Mouse (Mus musculus): ENCODE data around the gene Slc23a3.

Gene Slc23a3

DNA sequence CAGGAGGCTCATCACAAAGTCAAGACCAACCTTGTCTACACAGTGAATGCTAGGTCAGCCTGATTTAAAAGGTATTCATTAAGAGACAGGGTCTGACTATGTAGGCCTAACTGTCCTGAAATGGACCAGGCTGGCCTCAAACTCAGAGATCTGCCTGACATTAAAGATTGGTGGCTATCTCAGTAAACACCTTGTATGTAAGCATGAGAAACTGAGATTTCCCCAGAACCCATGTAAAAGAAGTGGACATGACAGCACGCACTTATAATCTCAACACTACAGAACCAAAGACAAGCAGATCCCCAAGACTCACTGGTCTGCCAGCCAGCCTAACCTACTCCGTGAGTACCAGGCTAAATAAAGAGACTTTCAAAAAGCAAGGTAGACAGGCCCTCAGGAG, 4.8 kb upstream of the Slc23a3 start:
- DNase-seq (ENCODE audit: low spot score): no peak

- DNase-seq (ENCODE audit: low spot score): no peak
Measured at GRCm38 (mm10) chr1:75136730-75137129, 3.0 kb upstream of the Slc23a3 start.

- no peak for DNase-seq (ENCODE audit: low spot score)
Measured at GRCm38 (mm10) chr1:75136293-75136692, 2.6 kb upstream of the Slc23a3 start.

DNA sequence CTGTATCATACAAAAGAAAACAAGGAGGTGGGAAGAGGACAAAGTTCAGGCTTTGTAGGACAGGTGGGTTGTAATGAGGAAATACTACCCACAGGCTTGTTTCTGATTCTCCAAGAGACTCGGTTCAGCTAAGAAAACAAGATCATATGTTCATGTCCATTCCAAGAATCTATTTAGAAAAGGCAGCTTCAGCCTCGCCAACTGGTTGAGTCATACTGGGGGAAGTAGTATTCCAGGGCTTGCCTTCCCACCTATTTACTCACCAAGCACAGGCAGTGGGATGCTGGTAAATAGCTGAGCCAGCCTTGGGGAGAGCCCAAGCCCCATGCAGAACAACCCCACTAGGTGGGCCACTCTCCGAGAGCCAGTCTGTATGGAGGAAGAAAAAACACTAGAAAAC, 5.0 kb downstream of the Slc23a3 start:
- DNase-seq (ENCODE audit: low spot score): no peak

- DNase-seq (ENCODE audit: low spot score): no peak
Measured at GRCm38 (mm10) chr1:75125418-75125817, 8.3 kb downstream of the Slc23a3 start.

DNA sequence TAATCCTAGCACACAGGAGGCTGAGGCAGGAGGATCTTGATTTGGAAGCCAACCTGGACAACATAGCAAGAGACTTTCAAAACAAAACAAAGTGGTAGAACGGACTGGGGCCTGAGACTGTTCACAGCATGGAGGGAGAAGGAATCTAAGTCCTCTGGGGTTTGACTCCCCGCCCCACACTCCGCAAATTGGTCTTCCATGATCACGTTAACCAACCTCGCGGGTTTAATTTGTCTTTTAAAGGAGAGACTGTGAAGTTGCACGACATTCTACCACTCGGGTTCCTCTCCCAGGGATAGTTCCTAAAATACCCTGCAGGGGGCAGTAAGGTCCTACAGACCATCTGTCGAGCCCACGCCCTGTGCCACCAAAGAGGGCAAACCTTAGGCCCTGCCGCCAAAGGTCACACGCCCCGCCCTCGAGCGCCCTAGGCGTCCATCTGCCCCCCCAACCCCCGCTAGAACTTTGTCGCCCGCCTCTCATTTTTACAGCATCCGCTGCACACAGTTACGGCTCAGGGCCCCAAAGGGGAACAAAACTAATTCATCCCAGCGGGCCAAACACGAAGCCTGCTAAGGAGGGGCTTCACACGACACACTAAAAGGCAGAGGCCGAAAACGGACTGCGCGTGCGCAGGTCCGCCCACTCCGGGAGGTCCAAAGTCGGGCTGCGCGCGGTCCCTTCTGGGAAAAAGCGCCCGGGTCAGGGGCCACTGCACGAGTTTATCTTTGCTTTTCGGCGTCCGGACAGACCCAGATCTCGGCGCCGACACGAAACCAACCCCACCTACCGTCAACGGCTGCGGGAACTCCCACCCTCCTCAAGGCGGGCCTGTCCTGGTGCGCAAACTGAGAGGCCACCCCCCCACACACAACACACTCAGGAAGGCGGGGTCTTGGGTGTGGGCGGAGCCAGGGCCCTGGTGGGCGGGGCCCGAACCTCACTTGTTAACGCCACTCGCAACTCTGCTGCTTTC, 9.1 kb downstream of the Slc23a3 start, which contains the start of gene Nhej1:
Nhej1 (minus strand) TSS at position 855 of the 976 bp plus-strand sequence.
- DNase-seq (ENCODE audit: low spot score): peak; percentile 91

DNA sequence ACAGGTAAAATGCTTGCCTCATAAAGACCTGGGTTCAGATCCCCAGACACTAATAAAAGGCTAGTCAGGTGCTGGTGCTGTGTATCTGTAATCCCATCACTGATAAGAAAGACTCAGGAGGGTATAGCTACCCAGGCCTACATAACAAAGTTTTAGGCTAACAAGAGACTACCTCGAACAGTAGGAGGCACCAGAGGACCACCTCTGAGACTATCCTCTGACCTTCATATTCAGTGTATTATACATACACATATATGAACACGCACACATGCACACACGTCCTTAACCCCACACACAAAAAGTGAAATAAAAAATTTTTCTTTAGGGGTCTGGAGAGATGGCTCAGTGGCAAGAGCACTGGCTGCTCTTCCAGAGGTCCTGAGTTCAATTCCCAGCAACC, 11.5 kb downstream of the Slc23a3 start:
- DNase-seq (ENCODE audit: low spot score): no peak
